Mouse (Mus musculus) left cerebral cortex, adult 2 months (tissue): Measurements from ENCODE around the gene Eif2d. TPM values are rescaled to one million over a fixed set of nuclear protein-coding genes. Genes with fewer than 3 reads are reported as not detected.

ENCODE experiments used
- DNase-seq, 2 experiments: peaks; one replicate each; pipeline ENCODE4 v3.0.0; 2021 to 2022; ENCODE audit warnings: low spot score in 2 of 2, mixed read lengths in 1 of 2; ENCODE audit errors: extremely low spot score in 1 of 2
- H3K27ac ChIP-seq: fragments of 200-600 bp; 2 replicates; pipeline ENCODE4 v1.8.1; 2022
- H3K4me3 ChIP-seq: fragments of 200-600 bp; 2 replicates; pipeline ENCODE4 v1.8.1; 2022
- CTCF ChIP-seq: fragments of 200-600 bp; IDR thresholded peaks from 2 replicates; pipeline ENCODE4 v1.8.1; 2022; ENCODE audit warnings: antibody characterized with exemption, mild to moderate bottlenecking, moderate library complexity
- intact Hi-C: fragments of 180-260 bp; cut with DNase I; formaldehyde crosslinking; loops from one replicate; pipeline ENCODE4 v1.15.1; 2025
- long read RNA-seq, 2 experiments: library from polyadenylated mRNA; stranded (forward); transcript quantifications; one replicate each; pipeline ENCODE4 v2.0.0; 2021; ENCODE audit warnings: borderline mapping rate in 2 of 2
- total RNA-seq, 2 experiments: library from RNA; stranded (reverse); gene quantifications; 2 replicates each; pipeline ENCODE4 v1.2.3; 2021

Gene Eif2d
- 10 to 100 TPM; 38.2 to 42.1 TPM for total RNA-seq
- long read RNA-seq, experiment 1, transcript Eif2d-202 (15 exons, 2,009 nt), result major isoform, 19 of 33 reads
- long read RNA-seq, experiment 1, partial matches to known transcripts, result 5 of 33 reads
- long read RNA-seq, experiment 1, other reads (novel, unspliced or antisense), result 6 of 33 reads
- long read RNA-seq, experiment 2, transcript Eif2d-202 (15 exons, 2,009 nt), result major isoform, 6 of 28 reads
- long read RNA-seq, experiment 2, partial matches to known transcripts, result 7 of 28 reads
- long read RNA-seq, experiment 2, other reads (novel, unspliced or antisense), result 11 of 28 reads

GRCm38 (mm10) chr1:131153018-131153629 is at the start of gene Eif2d:
Gene Eif2d (plus strand): TSS chr1:131153181.
- intact Hi-C loops, result loop anchor here (1.0 kb wide), 1 partner anchor 37 kb away; no protein-coding TSS in a partner anchor
- no peak for TF ChIP-seq CTCF
- DNase-seq, result peak; percentile 87 to 88
- H3K27ac ChIP-seq, result peak within 1 kb of the TSS; percentile 78
- peak within 1 kb of the TSS; percentile 66 for H3K4me3 ChIP-seq

GRCm38 (mm10) chr1:131103776-131104424 is 49.1 kb upstream of the Eif2d start:
- intact Hi-C loops, result no loop called here
- DNase-seq, result no peak
- Histone ChIP-seq H3K27ac (no peak overlapping the region), H3K4me3 (no peak overlapping the region)
- no peak for TF ChIP-seq CTCF

- TF ChIP-seq CTCF, result no peak
- H3K27ac ChIP-seq, result no peak overlapping the region
- no peak overlapping the region for H3K4me3 ChIP-seq
- intact Hi-C loops, result no loop called here
- no peak for DNase-seq
Measured at GRCm38 (mm10) chr1:131107575-131108308, 45.2 kb upstream of the Eif2d start.

- intact Hi-C loops, result no loop called here
- TF ChIP-seq CTCF, result no peak
- Histone ChIP-seq H3K4me3 (no peak overlapping the region), H3K27ac (peak overlapping the region; percentile 2; the same call in 1 of the 2 replicates)
- DNase-seq, result no peak
Measured at GRCm38 (mm10) chr1:131110525-131111106, 42.4 kb upstream of the Eif2d start.

- Histone ChIP-seq H3K4me3 (no peak overlapping the region), H3K27ac (no peak overlapping the region)
- no peak for DNase-seq
- intact Hi-C loops, result no loop called here
- no peak; the same call in 1 of the 2 replicates for TF ChIP-seq CTCF
Measured at GRCm38 (mm10) chr1:131112576-131112975, 40.4 kb upstream of the Eif2d start.

- intact Hi-C loops, result loop anchor here (1.0 to 5.0 kb wide), 4 partner anchors 22 to 146 kb away; partner anchors contain the start of genes Dyrk3 and Eif2d
- TF ChIP-seq CTCF, result peak; percentile 71
- Histone ChIP-seq H3K27ac (no peak overlapping the region), H3K4me3 (no peak overlapping the region)
- DNase-seq, result peak; percentile 65 to 67
Measured at GRCm38 (mm10) chr1:131115932-131116331, 37.0 kb upstream of the Eif2d start.

- H3K27ac ChIP-seq, result peak overlapping the region; percentile 90
- intact Hi-C loops, result loop anchor here (1.0 to 5.0 kb wide), 4 partner anchors 22 to 146 kb away; partner anchors contain the start of genes Dyrk3 and Eif2d
Measured at GRCm38 (mm10) chr1:131116430-131117011, 36.5 kb upstream of the Eif2d start.

GRCm38 (mm10) chr1:131118530-131118929 is 34.5 kb upstream of the Eif2d start:
- intact Hi-C loops, result loop anchor here (5.0 kb wide), 1 partner anchor 144 kb away; no protein-coding TSS in a partner anchor
- TF ChIP-seq CTCF, result no peak
- peak; percentile 33 to 43 for DNase-seq
- no peak overlapping the region for H3K4me3 ChIP-seq
- H3K27ac ChIP-seq, result peak overlapping the region; percentile 53

More at GRCm38 (mm10) chr1:131116430-131117011, 36.5 kb upstream of the Eif2d start:
- TF ChIP-seq CTCF, result no peak
- DNase-seq, result peak; percentile 58 to 74
- H3K4me3 ChIP-seq, result no peak overlapping the region

- no peak for DNase-seq
Measured at GRCm38 (mm10) chr1:131119026-131119425, 34.0 kb upstream of the Eif2d start.

GRCm38 (mm10) chr1:131121987-131122386 is 31.0 kb upstream of the Eif2d start:
- intact Hi-C loops, result no loop called here
- H3K27ac ChIP-seq, result no peak overlapping the region
- no peak overlapping the region for H3K4me3 ChIP-seq
- no peak for DNase-seq
- peak; percentile 44 for TF ChIP-seq CTCF

More at GRCm38 (mm10) chr1:131119026-131119425, 34.0 kb upstream of the Eif2d start:
- peak; percentile 42 for TF ChIP-seq CTCF
- Histone ChIP-seq H3K27ac (peak overlapping the region; percentile 53), H3K4me3 (no peak overlapping the region)
- intact Hi-C loops, result loop anchor here (5.0 kb wide), 1 partner anchor 143 kb away; no protein-coding TSS in a partner anchor
